Mouse (Mus musculus) stomach, embryonic 16.5 days (tissue): Measurements from ENCODE around the gene H2-T24. TPM values are rescaled to one million over a fixed set of nuclear protein-coding genes. Genes with fewer than 3 reads are reported as not detected.
"Not testable (repeated sequence)": the region's sequence is repeated elsewhere in the genome, so short reads cannot be mapped to it uniquely, and the experiment has no call there.

Experiments used
- ATAC-seq: fragments of 200-750 bp; cut with Nextera tagmentation; 2 replicates; pipeline ENCODE4 v1.8.0; 2017; ENCODE audit warnings: moderate number of reproducible peaks, moderate TSS enrichment; ENCODE audit not compliant: insufficient read depth, low FRiP score
- H3K27ac ChIP-seq: fragments of 300-500 bp; sonication (generic); 2 replicates; pipeline ENCODE4 v1.5.1; 2014; ENCODE audit warnings: low read length
- H3K27me3 ChIP-seq: fragments of 300-500 bp; sonication (generic); 2 replicates; pipeline ENCODE4 v1.6.1; 2014; ENCODE audit warnings: low read length, control low read depth, mixed read lengths; ENCODE audit not compliant: control insufficient read depth, insufficient read depth
- H3K36me3 ChIP-seq: fragments of 300-500 bp; sonication (generic); 2 replicates; pipeline ENCODE4 v1.6.1; 2014; ENCODE audit warnings: low read length; ENCODE audit not compliant: control insufficient read depth, insufficient read depth
- H3K4me1 ChIP-seq: fragments of 300-500 bp; sonication (generic); 2 replicates; pipeline ENCODE4 v1.6.1; 2014; ENCODE audit warnings: low read length, control low read depth, mixed read lengths; ENCODE audit not compliant: control insufficient read depth, insufficient read depth
- H3K4me2 ChIP-seq: fragments of 300-500 bp; sonication (generic); 2 replicates; pipeline ENCODE4 v1.6.1; 2014; ENCODE audit warnings: low read depth, low read length, mixed read lengths
- H3K4me3 ChIP-seq: fragments of 300-500 bp; sonication (generic); replicated peaks from 2 replicates; pipeline ENCODE4 v1.5.1; 2014; ENCODE audit warnings: mild to moderate bottlenecking, low read length
- H3K9ac ChIP-seq: fragments of 300-500 bp; sonication (generic); 2 replicates; pipeline ENCODE4 v1.6.1; 2014; ENCODE audit warnings: low read length
- H3K9me3 ChIP-seq: fragments of 300-500 bp; sonication (generic); replicated peaks from 2 replicates; pipeline ENCODE4 v1.6.1; 2016; ENCODE audit warnings: low read length, control low read depth; ENCODE audit not compliant: control insufficient read depth
- WGBS: fragments of 180-500 bp; shearing (Covaris S2); extraction: QIAGEN DNeasy Blood & Tissue Kit; methylation state at CpG from one replicate; pipeline ENCODE4 v1.1.7; 2014; 5-methylcytosine and 5-hydroxymethylcytosine counted together
- polyA plus RNA-seq: library from polyadenylated mRNA; unstranded; fragments of >200 nt; fragmentation: Nextera tagmentation; extraction: Ambion mirVana; gene quantifications from 2 replicates; pipeline ENCODE4 v1.2.1, GENCODE M21; 2015

Gene H2-T24
- polyA plus RNA-seq = 2.7 TPM in 2 replicates

DNA sequence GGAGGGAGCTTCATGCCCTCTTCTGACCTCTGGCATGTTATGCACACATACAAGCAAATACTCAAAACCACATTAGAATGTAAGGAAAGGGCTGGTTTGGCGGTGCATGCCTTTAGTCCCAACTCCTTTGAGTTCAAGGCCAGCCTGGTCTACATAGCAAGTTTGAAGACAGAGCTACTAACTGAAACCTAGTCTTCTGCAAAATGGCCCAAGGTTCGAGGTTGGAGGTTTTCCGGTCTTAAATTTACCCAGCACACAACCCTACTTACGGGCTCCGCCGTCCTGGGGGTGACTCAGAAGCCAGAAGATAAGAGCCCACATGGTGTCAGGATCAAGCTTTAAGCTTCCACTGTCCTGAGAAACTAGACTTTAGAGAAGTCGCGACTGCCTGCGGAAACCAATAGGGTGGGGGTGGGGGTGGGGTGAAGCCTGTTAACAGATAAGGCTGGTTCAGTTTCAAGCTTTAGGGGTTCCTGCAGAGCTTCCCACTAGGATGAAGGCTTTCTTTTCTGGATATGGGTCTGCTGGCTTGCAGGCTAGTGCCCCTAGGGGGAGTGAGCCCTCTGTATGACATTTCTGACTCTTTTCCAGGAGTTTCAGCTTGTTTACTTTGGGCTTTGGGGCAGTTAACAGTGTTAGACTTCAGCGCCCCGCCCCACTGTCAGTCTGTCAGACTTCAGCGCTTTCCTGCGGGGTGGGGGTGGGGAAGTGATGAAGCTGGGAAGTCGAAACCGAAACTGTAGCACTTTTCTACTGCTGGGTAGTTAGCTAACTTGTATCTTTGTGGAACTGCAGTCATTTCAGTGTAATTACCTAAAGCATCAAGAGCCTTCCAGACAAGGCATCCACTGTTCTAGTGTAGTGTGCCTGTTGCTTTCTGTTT, at the start of gene H2-T24:
Gene H2-T24 (minus strand): TSS at position 370 of the 883 bp plus-strand sequence.
- H3K4me1 ChIP-seq = peaks cover 9% of the 10 kb centered on the region
- H3K4me3 ChIP-seq = peak within 1 kb of the TSS; percentile 26
- H3K4me2 ChIP-seq = peak within 1 kb of the TSS; percentile 28
- H3K9me3 ChIP-seq = no peaks in the 10 kb centered on the region
- peak; percentile 81 for ATAC-seq
- no peak within 1 kb of the TSS for H3K9ac ChIP-seq
- WGBS = 28% methylated on average over 15 of the region's 15 CpGs
- H3K27ac ChIP-seq = peak within 1 kb of the TSS; percentile 58
- H3K36me3 ChIP-seq = no peaks in the 10 kb centered on the region
- no peaks in the 10 kb centered on the region for H3K27me3 ChIP-seq

- H3K4me3 ChIP-seq = no peak overlapping the region
- no peak overlapping the region for H3K4me2 ChIP-seq
- no peak overlapping the region for H3K9ac ChIP-seq
- H3K9me3 ChIP-seq = no peaks in the 10 kb centered on the region
- no peaks in the 10 kb centered on the region for H3K36me3 ChIP-seq
- no peak for ATAC-seq
- H3K27me3 ChIP-seq = no peaks in the 10 kb centered on the region
- H3K27ac ChIP-seq = no peak overlapping the region
- H3K4me1 ChIP-seq = no peaks in the 10 kb centered on the region
- 28% methylated on average over 2 of the region's 2 CpGs for WGBS
Observed at GRCm38 (mm10) chr17:36060829-36061228, 40.5 kb upstream of the H2-T24 start.

GRCm38 (mm10) chr17:36058362-36058761, 38.0 kb upstream of the H2-T24 start, which contains the start of gene Gm11127:
Gm11127 (minus strand) TSS chr17:36058371.
- H3K4me3 ChIP-seq, H3K27me3 ChIP-seq, H3K9me3 ChIP-seq, H3K36me3 ChIP-seq, H3K9ac ChIP-seq, H3K4me1 ChIP-seq, H3K27ac ChIP-seq, H3K4me2 ChIP-seq: not testable (repeated sequence)
- 56% methylated on average over 1 of the region's 1 CpGs for WGBS
- ATAC-seq = peak; percentile 76

GRCm38 (mm10) chr17:36057927-36058326, 37.6 kb upstream of the H2-T24 start:
- not testable (repeated sequence) for H3K27me3 ChIP-seq, H3K4me2 ChIP-seq, H3K9me3 ChIP-seq, H3K4me3 ChIP-seq, H3K36me3 ChIP-seq, H3K9ac ChIP-seq, H3K27ac ChIP-seq, ATAC-seq, H3K4me1 ChIP-seq
- 90% methylated on average over 23 of the region's 25 CpGs for WGBS

DNA sequence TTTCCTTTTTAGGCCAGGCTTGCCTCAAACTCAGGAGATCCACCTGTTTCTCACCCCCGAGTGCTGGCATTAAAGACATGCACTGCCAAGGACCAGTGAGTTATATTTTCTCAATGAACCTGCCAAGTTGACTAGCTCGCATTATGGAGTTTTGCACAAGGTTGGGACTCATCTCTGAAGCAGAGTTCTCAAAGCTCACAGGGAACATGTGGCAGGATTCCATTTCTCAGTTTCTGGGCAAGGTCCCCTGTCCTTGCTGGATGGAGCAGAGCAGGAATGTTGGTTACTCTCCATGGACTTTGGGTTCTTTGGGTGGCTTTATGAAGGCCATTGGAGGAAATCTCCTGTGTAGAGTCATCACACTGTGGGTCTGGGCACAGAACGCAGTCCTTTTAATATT, 22.9 kb upstream of the H2-T24 start:
- peaks cover 3% of the 10 kb centered on the region; the same call in 1 of the 2 replicates for H3K4me1 ChIP-seq
- peak overlapping the region; percentile 77 for H3K4me2 ChIP-seq
- H3K27me3 ChIP-seq = no peaks in the 10 kb centered on the region
- no peak overlapping the region for H3K27ac ChIP-seq
- H3K36me3 ChIP-seq = no peaks in the 10 kb centered on the region
- H3K4me3 ChIP-seq = peak overlapping the region; percentile 51
- H3K9ac ChIP-seq = peak overlapping the region; percentile 61
- 79% methylated on average over 3 of the region's 3 CpGs for WGBS
- ATAC-seq = no peak
- no peaks in the 10 kb centered on the region for H3K9me3 ChIP-seq

- not testable (repeated sequence) for H3K36me3 ChIP-seq, H3K4me1 ChIP-seq, H3K9me3 ChIP-seq, H3K27me3 ChIP-seq
- peak within 1 kb of the TSS; percentile 60 for H3K27ac ChIP-seq
- H3K4me2 ChIP-seq = peak within 1 kb of the TSS; percentile 77
- H3K9ac ChIP-seq = peak within 1 kb of the TSS; percentile 71
- peak within 1 kb of the TSS; percentile 51 for H3K4me3 ChIP-seq
- under 1% methylated on average over 12 of the region's 12 CpGs for WGBS
- peak; percentile 97 for ATAC-seq
Observed at GRCm38 (mm10) chr17:36042610-36043169, 22.3 kb upstream of the H2-T24 start, which contains the start of the genes H2-T22 and Gm6034. H2-T22 (minus strand) TSS chr17:36042747. Gm6034 (plus strand) TSS chr17:36042961.

GRCm38 (mm10) chr17:36042055-36042454, 21.7 kb upstream of the H2-T24 start:
- under 1% methylated on average over 19 of the region's 19 CpGs for WGBS
- H3K36me3 ChIP-seq, H3K27me3 ChIP-seq, H3K27ac ChIP-seq, H3K4me1 ChIP-seq, H3K9me3 ChIP-seq: not testable (repeated sequence)
- ATAC-seq = peak; percentile 71
- Histone ChIP-seq H3K9ac (peak overlapping the region; percentile 71), H3K4me2 (peak overlapping the region; percentile 77), H3K4me3 (peak overlapping the region; percentile 51)

GRCm38 (mm10) chr17:36040604-36041003, 20.2 kb upstream of the H2-T24 start:
- WGBS = 71% methylated on average over 2 of the region's 2 CpGs
- not testable (repeated sequence) for H3K9ac ChIP-seq, H3K27me3 ChIP-seq, H3K4me3 ChIP-seq, H3K36me3 ChIP-seq, H3K27ac ChIP-seq, H3K4me1 ChIP-seq, H3K4me2 ChIP-seq, ATAC-seq, H3K9me3 ChIP-seq

GRCm38 (mm10) chr17:36036126-36036525, 15.8 kb upstream of the H2-T24 start:
- not testable (repeated sequence) for H3K4me2 ChIP-seq, H3K9ac ChIP-seq, H3K9me3 ChIP-seq, H3K36me3 ChIP-seq, ATAC-seq, H3K27me3 ChIP-seq, H3K4me1 ChIP-seq, H3K4me3 ChIP-seq, H3K27ac ChIP-seq
- 79% methylated on average over 13 of the region's 13 CpGs for WGBS
